Mouse (Mus musculus): ENCODE measurements around the gene Ubr2.

DNA sequence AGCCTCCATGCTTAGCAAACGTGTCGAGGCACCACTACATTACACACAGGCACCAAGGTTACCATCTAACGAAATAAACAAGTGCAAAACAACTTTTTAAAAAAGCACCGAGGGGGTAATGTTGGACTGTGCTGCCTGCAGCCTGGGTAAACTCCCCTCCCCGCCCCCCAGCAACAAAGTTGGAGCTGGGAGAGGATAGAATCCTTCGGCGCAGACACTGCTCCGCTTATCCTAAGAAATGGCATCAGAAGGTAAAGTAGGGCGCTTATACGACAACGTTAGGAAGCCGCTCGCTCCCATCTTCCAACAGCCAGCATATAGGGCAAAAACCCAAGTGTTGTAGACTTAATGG is 834 bp downstream of the Ubr2 start:
- TF ChIP-seq HCFC1 (IDR thresholded peaks at IDR 0.05; ENCODE audit: borderline replicate concordance, insufficient read depth, low read length) (no peak), MAFK (IDR thresholded peaks at IDR 0.05; ENCODE audit: insufficient read depth, low read depth, low read length) (no peak)

All from ES-E14 (cell line).